Mouse (Mus musculus) MN1 (cell line): ENCODE results near the gene Rbm6.

ENCODE experiments used
- DNase-seq: peaks from one replicate; pipeline ENCODE4 v3.0.0-alpha.2; 2016; ENCODE audit warnings: low spot score

Gene Rbm6

DNA sequence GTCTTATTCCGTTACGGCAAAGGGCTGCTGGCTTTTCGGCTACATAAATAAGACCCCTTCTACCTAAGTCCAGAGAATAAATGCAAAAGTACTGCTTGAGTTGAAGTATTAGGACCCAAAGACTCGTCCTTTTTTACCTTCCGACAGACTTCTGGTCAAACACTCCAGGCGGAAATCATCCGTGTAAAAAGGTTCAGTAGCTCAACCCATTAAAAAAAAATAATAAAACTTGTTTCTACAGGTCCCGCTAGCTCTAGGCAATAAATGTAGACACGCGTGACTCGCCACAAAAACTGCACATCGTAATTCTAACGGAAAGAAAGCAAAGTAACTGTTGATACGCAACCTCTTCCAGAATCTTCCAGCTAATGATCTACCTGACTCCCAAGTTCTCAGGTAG lies at the start of gene Rbm6:
Gene Rbm6, minus strand, starts transcription at position 101 of the 400 bp plus-strand sequence.
- no peak for DNase-seq

DNA sequence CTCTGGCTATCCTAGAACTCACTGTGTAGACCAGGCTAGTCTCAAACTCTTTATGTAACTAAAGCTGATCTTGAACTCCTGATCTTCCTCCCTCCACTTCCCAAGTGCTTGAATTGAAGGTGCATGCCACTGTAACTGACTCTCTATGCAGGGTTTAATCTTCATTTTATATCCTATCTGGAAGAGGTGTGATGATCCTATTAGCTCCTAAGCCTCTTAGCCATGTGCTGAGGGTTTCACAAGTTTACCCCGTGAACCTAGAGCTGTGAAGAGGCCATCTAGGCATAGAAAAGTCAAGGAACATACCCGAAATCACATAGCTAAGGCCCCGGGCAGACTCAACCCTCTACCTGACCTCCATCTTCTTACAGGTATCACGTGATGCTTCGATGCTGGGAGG lies 46.4 kb upstream of the Rbm6 start:
- no peak for DNase-seq

DNA sequence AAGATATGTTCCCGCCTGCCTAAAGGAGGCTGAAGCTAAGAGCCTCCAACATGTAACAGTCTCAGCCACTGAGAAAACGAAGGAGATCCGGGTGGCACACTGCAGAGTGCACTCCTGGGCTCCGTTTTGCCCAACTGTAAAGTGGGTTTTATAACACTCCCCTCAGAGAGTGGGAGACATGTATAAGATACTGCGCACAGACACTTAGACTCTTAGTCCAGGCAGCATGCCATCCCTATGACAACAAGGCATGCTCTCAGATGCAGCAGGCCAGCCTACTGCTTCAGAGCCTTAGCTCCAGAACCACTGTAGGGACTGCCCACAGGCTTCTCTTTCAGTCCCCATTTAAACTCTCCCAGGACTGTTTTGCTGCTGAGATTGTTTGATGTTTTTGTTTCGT lies 45.8 kb upstream of the Rbm6 start:
- no peak for DNase-seq

DNA sequence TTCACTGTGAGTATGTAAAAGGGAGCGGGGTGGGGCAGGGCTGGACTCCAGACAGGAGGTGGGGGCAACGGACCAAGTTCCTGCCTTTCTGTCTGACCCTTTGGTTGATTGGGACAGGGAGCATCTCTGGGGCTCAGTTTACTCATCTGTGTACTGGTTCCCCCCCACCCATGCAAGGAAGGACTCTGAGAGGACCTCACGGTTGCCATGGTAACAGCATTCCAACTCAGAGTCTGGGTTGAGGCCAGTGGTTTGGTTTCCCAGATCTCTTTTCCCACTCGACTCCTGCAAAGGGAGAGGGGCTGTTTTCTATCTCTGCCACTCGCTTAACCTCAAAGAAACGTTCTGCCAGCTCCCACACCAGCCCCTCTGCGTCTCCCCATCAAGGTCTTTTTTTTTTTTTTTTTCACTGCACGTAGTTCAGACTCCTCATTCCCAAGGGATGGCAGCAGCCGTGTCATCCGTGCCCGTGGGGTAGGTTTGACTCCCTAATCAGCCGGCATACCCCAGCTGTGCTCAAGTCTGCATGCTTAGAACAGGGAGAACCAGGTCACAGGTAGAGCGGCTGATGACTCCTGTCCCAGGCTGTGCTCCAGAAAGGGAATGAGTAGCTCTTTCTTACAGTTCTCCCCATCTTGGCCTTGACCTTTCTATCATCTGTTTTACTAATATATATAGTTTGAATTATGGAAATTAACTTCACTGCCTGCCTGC lies 45.0 kb upstream of the Rbm6 start:
- peak; percentile 46 for DNase-seq

DNA sequence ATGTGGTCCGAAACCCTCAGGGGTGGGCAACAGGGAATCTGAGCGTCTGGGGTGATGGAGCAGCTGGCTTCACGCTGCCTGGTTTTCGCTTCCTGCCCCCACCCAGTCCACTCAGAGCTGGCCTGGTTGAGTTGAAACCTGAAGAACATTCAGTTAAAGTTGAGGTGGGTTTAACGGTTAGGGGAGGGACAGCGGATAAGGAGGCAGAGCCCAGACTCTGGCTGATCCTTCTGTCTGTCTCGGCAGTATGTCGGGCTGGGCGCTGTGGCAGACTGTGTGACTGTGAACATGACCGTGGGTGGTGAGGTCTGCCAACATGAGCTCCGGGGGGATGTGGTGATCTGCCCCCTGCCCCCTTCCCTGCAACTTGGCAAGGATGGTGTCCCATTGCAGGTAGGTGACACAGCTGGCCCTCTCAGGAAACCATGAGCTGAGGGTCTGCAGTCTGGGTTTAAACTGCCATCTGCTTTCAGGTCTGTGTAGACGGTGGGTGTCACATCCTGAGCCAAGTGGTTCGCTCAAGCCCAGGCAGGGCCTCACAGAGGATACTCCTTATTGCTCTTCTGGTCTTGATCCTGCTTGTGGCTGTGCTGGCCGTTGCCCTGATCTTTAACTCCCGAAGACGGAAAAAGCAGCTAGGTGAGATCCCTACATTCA lies 41.9 kb upstream of the Rbm6 start:
- DNase-seq: no peak

DNA sequence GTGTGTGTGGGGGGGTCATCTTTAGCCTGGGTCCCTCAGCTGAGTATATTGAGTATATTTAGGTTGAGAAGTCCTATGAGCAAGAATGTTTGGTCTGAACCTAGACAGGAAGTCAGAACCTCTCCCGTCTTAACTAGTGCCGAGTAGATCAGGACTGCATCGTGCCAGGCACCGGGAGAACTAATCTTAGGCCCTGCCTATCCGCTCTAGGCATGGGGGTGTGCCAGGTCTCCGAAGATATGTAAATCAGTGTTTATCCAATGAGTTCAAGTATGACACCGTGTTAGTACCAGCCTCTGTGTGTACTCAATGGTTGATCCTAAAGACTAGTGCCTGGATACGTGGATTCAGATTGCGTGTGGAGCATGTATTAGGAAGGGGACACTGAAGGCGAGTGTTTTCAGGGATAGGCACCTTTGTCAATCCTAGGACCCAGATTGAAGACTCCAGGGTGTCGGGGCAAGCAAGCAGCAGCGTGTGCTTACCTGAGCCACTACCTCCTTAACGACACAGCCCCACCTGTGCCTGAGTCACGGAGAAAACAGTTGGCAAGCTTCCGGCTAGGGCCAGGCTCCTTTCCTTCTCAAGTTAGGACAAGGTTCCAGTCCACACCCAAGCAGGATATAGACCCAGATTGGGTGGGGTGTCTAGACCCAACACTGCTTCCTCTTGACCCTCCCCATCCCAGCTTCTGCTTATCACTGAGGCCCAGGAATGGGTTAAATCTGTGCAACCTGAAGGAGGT lies 37.2 kb upstream of the Rbm6 start:
- DNase-seq: no peak

DNA sequence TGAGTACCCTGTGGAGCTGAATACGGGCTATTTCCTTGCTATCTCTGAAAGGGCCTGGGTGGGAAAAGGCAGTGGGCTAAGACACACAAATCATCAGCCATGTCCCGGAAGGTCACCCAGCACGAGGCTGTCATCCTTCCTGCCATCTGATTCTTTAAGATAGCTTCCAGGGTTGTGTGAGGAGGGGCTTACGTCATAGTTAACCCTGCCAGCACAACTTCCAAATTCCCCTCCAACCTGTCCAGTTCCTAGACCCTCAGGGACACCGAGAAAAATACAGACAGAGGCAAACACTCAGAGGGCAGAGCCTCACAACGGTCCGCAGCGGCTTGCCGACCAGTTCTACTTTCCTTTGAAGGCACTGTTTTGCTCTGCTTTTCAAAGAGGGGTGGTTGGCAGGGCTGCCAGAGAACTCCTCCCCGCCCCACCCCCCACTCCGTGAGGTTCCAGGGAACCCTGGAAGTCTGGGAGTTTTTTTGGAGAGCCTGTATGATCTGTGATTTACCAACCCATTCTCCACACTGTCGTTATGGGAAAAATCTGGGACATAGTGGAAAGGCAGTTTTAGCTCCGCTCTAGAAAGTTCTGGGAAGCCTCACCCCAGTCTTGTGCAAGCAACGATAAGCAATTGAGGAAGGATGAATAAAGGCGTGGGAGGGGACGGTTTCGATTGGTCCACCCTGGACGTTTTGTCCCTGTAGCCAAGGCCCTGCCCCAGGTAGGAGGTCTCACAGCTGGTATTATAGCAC lies 35.5 kb upstream of the Rbm6 start:
- DNase-seq: no peak

DNA sequence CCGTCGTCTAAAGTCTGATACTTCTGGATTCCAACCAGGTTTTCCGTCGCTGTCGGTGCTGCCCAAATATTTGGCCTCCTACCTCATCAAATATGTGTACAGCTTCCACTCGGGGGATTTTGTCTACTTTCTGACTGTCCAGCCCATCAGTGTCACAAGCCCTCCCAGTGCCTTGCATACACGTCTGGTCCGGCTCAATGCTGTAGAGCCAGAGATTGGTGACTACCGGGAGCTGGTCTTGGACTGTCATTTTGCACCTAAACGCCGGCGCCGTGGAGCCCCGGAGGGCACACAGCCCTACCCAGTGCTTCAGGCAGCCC lies 34.7 kb upstream of the Rbm6 start:
- no peak for DNase-seq

DNA sequence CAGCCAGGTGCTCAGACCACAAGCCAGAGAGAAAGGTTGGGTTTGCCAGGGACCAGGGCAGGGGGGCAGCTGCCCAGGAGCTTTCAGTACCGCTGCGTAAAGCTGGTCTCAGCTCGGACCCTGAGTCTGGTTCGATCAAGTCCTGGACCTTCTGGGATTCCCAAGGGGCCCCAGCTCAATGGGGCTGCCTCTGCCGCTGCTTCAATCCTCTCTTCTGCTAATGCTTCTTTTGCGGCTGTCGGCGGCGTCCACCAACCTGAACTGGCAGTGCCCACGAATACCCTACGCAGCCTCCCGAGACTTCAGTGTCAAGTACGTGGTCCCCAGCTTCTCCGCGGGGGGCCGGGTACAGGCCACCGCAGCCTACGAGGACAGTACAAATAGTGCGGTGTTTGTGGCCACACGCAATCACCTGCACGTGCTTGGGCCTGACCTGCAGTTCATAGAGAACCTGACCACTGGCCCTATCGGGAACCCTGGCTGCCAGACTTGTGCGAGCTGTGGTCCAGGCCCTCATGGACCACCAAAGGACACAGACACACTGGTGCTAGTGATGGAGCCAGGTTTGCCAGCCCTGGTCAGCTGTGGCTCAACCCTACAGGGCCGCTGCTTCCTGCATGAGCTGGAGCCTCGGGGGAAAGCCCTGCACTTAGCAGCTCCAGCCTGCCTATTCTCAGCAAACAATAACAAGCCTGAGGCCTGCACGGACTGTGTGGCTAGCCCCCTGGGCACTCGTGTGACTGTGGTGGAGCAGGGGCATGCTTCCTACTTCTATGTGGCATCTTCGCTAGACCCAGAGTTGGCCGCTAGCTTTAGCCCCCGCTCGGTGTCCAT lies 34.1 kb upstream of the Rbm6 start:
- no peak for DNase-seq

DNA sequence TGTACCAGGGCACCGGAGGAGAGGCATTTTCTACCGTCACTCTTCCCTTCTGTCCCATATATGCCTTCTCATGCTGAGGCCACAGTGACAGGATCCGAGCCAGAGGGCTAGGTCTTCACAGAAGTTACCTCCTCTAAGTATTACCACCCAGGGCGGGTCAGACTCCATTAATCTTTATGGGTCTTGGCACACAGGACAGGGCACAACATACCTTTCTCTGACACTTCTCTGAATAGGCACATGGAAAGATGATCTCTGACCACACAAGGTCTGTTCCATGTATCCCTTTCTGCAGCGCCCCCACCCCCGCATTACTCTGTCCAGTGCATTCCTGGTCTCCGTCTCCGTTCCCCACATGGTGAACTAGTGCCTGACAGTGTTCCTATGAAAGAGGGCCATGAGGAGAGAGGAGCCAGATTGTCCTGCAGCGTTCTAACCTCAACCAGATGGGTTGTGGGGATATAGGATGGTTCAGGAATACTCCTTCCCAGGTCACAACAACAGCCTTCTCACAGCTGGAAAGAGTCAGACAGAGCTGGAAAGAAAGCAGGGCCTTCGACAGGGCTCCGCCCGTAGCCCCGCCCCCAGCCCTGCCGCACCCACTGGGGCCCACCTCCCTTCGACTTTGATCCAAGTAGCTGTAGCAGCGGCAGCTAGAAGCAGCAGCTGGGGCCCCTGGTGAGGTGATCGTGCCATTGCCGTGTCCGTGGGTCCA lies 33.4 kb upstream of the Rbm6 start, which contains the start of gene Mst1r:
Gene Mst1r, plus strand, starts transcription at position 622 of the 715 bp plus-strand sequence.
- peak; percentile 73 for DNase-seq

DNA sequence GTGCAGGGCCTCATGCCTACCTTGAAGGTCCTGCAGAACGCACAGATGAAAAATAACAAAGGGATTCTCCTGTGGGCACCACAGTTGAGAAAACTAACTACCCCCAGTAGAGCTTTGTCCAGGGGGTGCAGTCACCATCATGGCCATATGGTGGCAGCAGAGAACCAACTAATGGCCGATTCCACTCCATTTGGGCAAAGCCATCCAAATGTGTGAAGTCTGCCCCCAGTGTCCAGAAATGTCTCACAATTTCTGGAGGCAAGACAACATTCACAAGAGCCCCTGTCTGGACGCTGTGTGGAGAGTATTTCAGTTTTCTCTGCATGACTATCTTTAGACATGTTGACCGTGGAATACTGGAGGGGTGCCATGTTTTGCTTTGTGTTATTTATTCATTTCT lies 31.7 kb upstream of the Rbm6 start:
- peak; percentile 91 for DNase-seq

DNA sequence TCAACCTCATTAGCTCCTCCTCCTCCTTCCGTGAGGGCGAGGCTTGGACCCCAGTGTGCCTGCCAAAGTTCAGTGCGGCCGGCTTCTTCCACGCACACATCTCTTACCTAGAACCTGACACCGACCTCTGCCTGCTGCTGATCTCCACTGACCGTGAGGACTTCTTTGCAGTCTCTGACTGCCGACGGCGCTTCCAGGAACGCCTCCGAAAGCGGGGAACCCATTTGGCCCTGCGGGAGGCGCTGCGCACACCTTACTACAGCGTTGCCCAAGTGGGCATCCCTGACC lies 28.5 kb upstream of the Rbm6 start:
- DNase-seq: no peak

DNA sequence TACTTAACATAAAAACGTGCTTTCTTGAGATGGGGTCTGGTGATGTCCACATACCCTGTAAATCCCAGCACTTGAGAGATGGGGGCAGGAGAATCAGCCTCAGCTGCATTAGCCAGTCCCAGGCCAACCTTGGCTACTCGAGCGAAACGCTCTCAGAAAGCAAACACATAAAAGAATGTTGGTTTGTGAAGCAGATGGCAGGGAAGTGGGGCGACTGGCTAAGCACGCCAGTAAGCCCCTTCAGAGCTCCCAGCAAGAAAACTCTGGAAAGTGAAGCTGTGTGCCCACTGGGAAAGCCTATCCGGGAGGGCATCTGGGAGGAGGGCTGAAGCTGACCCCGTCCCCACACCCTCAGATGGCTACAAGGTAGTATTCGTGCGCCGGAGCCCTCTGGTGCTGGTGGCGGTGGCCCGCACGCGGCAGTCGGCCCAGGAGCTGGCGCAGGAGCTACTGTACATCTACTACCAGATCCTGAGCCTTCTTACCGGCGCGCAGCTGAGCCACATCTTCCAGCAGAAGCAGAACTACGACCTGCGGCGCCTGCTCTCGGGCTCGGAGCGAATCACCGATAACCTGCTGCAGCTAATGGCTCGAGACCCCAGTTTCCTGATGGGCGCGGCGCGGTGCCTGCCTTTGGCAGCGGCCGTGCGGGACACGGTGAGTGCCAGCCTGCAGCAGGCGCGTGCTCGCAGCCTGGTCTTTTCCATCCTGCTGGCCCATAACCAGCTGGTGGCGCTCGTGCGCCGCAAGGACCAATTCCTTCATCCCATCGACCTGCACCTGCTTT lies 28.0 kb upstream of the Rbm6 start:
- no peak for DNase-seq

DNA sequence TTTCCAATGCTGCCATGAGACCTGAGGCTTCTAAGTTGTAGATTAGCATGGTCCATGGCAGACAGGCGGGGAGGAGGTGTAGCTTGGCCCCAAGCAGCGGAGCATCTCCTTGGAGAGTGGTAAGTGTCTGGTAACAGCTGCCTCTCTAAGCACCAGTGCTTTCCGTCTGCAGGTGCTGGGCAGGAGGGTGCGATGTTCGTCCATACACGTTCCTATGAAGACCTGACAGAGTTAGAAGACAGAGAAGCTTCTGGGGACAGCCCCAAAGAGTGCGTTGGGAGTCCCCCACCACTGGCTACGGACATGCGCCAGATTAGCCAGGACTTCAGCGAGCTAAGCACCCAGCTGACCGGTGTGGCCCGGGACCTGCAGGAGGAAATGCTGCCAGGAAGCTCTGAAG lies 26.8 kb upstream of the Rbm6 start:
- DNase-seq: no peak

DNA sequence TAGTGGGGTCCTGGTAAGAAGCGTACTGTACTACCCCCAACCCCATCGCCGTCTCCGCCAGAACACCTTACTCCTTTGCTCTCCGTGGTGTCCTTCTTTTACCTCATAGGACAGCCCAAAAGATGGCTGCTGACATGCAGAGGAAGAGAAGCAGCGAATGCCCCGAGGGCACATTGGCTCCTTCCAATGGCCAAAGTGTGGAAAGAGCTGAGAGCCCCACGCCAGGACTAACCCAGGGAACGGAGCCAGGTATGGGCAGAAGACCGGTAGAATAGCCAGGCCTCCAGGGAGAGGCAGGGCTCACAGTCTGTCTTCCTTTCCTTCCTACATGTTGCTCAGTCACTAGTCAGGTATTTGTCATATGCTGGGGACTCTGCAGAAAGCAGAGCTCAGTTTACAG lies 25.5 kb upstream of the Rbm6 start:
- DNase-seq: no peak

DNA sequence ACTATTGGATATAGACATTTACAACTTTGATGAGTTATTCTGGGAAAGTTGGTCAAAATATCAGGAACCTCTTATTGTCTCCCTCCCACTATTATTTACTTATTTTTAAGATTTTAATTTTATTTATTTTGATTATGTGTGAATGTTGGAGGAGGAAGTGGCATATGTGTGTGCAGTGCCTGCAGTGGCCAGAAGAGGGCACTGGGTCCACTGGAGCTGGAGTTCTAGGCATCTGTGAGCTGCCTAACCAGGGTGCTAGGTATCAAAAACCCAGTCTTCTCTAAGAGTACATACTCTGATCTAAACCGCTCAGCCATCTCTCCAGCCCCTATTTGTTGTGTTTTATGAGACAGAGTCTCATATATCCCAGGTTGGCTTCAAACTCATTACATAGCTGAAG lies 18.0 kb upstream of the Rbm6 start:
- DNase-seq: no peak

DNA sequence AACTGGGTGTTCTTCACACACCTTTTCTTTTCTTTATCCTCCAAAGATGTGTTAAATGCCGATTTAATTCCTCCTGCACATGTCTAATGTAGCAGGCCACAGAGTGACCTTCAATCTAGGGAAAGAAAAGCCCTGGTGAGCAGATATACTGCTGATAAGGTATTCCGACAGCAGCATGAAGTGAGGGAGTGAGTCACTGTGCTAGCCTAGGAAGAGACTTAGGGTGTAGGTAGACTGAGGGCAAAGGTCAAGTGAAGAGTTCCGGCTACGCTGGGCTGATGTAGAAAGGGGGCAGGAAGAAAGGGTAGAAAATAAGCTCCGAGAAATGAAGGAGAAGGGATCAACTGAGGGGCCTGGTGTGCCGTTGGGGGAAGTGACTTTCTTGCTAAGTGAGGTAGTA lies 17.2 kb upstream of the Rbm6 start:
- no peak for DNase-seq

DNA sequence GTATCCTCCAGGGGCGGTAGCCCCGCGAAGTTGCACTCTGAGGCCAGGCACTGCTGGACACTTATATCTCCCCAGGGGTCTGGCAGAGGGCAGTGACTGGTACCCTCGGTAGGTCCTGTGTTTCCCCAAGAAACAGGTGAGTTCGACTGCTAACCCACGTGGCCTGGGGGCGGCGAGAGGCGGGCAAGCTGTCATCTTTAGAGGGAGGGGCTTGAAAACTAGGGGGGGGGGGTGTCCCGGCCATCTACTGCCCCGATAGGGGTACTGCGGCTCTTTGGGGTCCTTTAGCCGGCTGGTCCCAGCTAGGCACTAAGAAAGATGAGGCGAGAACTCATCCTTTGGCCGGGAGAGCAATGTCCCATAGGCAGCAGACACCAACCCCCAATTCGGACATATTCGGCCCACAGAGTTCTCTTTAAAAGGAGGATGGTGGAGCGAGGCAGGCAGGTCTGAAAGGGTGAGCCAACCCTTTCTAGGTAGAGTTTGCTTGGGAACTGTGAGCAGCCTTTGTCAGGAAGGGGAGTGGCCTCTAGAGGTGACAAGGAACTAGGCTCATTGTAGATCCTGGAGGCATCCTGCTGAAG lies 15.3 kb upstream of the Rbm6 start:
- peak; percentile 68 for DNase-seq

DNA sequence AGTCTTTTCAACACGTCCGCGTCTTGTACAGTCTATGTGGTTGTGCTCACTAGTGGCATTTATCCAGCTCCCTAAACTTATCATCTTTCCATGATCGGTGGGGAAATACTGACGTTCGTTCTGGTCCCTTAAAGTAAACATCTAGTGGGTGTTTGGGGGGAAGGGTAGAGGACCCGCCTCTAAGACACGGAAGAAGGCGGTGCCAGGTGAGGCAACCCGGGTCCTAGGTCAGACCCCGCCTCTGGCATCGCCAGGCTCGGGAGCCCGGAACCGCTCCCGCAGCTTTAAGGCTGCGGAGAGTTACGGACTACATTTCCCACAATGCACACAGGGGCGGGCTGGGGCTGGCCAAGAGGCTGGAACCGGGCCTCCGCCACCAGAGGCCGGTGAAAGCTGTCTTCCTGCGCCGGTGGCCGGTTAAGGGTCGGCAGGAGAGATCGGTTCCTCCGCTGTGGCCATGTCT lies 14.8 kb upstream of the Rbm6 start, which contains the start of gene Mon1a:
Gene Mon1a, plus strand, starts transcription at position 348 of the 463 bp plus-strand sequence.
- peak; percentile 92 for DNase-seq

DNA sequence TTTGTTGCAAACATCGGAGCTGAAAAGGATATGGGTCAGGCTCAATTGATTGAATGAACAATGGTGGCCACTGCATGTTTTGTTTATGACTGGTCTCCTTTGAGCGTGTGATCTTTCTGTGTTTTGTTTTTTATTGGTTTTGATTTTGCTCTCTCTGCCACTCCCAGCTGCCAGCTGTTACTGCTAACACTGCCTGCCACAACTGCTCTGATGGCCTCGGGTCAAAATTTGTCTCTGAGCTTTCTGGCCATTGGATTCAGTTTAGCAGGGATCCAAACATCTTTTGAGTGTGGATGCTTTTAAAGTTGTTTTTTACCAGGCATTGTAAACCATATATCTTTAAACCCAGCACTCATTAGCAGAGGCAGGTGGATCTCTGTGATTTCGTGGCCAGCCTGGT lies 7.4 kb upstream of the Rbm6 start:
- DNase-seq: no peak
